Mouse (Mus musculus) intestine, embryonic 16.5 days (tissue): ENCODE measurements around the gene Dedd. TPM values are rescaled to one million over a fixed set of nuclear protein-coding genes. Genes with fewer than 3 reads are reported as not detected.
"Not testable (repeated sequence)": the region's sequence is repeated elsewhere in the genome, so short reads cannot be mapped to it uniquely, and the experiment has no call there.

ENCODE experiments used
- ATAC-seq: fragments of 200-750 bp; cut with Nextera tagmentation; 2 replicates; pipeline ENCODE4 v1.8.0; 2017; ENCODE audit warnings: moderate TSS enrichment, moderate library complexity
- H3K27ac ChIP-seq: fragments of 300-500 bp; sonication (generic); 2 replicates; pipeline ENCODE4 v1.5.1; 2014; ENCODE audit warnings: mild to moderate bottlenecking, low read length
- H3K27me3 ChIP-seq: fragments of 300-500 bp; sonication (generic); replicated peaks from 2 replicates; pipeline ENCODE4 v1.6.1; 2014; ENCODE audit warnings: low read length, control low read depth, mixed read lengths; ENCODE audit not compliant: control insufficient read depth, insufficient read depth
- H3K36me3 ChIP-seq: fragments of 300-500 bp; sonication (generic); 2 replicates; pipeline ENCODE4 v1.6.1; 2014; ENCODE audit warnings: low read length, control low read depth; ENCODE audit not compliant: control insufficient read depth, insufficient read depth
- H3K4me1 ChIP-seq: fragments of 300-500 bp; sonication (generic); 2 replicates; pipeline ENCODE4 v1.6.1; 2014; ENCODE audit warnings: low read length, control low read depth, mixed read lengths; ENCODE audit not compliant: control insufficient read depth, insufficient read depth
- H3K4me2 ChIP-seq: fragments of 300-500 bp; sonication (generic); 2 replicates; pipeline ENCODE4 v1.6.1; 2014; ENCODE audit warnings: low read depth, low read length, control low read depth
- H3K4me3 ChIP-seq: fragments of 300-500 bp; sonication (generic); 2 replicates; pipeline ENCODE4 v1.5.1; 2014; ENCODE audit warnings: mild to moderate bottlenecking, low read length
- H3K9ac ChIP-seq: fragments of 300-500 bp; sonication (generic); 2 replicates; pipeline ENCODE4 v1.6.1; 2014; ENCODE audit warnings: low read depth, low read length
- H3K9me3 ChIP-seq: fragments of 300-500 bp; sonication (generic); 2 replicates; pipeline ENCODE4 v1.6.1; 2016; ENCODE audit warnings: low read length, control low read depth; ENCODE audit not compliant: control insufficient read depth
- WGBS: fragments of 180-500 bp; shearing (Covaris S2); extraction: QIAGEN DNeasy Blood & Tissue Kit; methylation state at CpG from one replicate; pipeline ENCODE4 v1.1.7; 2014; 5-methylcytosine and 5-hydroxymethylcytosine counted together
- polyA plus RNA-seq: library from polyadenylated mRNA; unstranded; fragments of >200 nt; fragmentation: Nextera tagmentation; extraction: Ambion mirVana; gene quantifications from 2 replicates; pipeline ENCODE4 v1.2.1, GENCODE M21; 2015

Dedd gene
- polyA plus RNA-seq, 1 experiment from 2014 or later = 46.8 TPM

DNA sequence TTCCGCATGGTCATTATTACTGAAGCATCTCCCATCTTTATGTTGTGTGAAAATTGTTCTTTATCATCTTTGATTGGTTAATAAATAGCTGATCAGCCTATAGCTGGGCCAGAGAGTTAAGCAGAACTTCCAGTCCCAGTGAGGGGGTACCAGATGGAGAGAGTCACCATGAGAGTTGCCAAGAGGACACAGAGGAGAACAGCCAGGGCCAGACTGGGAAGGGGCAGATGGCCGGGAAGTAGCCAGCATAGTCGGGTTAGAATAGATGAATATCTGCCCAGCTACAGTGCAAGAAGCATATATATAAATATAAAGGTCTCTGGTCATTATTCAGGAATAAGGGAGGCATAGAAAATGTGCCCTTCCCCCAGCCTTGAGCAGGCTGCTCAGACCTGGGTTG is 30.7 kb upstream of the Dedd start:
- Histone ChIP-seq H3K27ac (no peak overlapping the region), H3K9me3 (no peaks in the 10 kb centered on the region), H3K4me3 (no peak overlapping the region), H3K4me2 (no peak overlapping the region), H3K27me3 (no peaks in the 10 kb centered on the region), H3K4me1 (0 out of 2 replicates have a peak, but pooled peaks cover 2% of the 10 kb centered on the region), H3K36me3 (no peaks in the 10 kb centered on the region), H3K9ac (no peak overlapping the region)
- ATAC-seq = no peak
- 66% methylated on average over 3 of the region's 3 CpGs for WGBS

DNA sequence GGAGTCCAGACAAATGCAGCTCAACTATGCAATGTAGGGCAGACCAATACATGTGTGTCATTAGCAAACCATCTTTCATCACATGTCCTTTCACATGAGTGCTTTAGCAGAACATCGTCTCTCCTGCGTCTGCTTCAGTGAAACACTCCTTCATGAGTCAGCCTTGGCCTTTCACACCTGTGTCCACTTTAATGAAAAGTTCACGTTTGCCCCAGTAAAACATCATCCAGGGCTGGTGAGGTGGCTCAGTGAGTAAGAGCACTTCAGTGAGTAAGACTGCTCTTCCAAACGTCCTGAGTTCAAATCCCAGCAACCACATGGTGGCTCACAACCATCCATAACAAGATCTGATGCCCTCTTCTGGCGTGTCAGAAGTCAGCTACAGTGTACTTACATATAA is 22.8 kb upstream of the Dedd start:
- not testable (repeated sequence) for H3K4me2 ChIP-seq, H3K27ac ChIP-seq, H3K9me3 ChIP-seq, H3K36me3 ChIP-seq, H3K4me3 ChIP-seq, H3K27me3 ChIP-seq, ATAC-seq, H3K4me1 ChIP-seq, H3K9ac ChIP-seq
- WGBS = 69% methylated on average over 5 of the region's 5 CpGs

DNA sequence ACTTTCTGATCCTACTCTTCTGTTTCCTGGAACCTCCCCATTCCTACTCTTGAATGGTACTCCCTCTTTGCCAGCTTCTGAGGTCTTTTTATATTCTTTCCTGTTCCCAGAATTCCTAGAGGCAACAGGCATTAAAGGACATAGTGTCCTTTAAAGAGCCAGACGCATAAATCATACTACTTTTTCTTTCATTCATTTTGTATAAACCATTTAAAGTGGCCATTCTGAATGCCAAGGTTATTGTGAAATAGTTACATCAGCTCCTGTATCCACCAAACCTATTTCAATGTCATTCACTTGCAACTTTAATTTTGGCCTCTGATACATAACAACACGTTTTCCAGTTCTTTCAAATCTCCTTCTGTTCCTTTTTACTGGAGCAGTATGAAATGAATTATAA is 19.6 kb upstream of the Dedd start:
- WGBS = 76% methylated on average over 2 of the region's 2 CpGs
- Histone ChIP-seq H3K4me2 (no peak overlapping the region), H3K36me3 (no peaks in the 10 kb centered on the region), H3K4me1 (no peaks in the 10 kb centered on the region), H3K27me3 (no peaks in the 10 kb centered on the region), H3K27ac (no peak overlapping the region), H3K4me3 (no peak overlapping the region), H3K9ac (no peak overlapping the region), H3K9me3 (no peaks in the 10 kb centered on the region)
- ATAC-seq = no peak

DNA sequence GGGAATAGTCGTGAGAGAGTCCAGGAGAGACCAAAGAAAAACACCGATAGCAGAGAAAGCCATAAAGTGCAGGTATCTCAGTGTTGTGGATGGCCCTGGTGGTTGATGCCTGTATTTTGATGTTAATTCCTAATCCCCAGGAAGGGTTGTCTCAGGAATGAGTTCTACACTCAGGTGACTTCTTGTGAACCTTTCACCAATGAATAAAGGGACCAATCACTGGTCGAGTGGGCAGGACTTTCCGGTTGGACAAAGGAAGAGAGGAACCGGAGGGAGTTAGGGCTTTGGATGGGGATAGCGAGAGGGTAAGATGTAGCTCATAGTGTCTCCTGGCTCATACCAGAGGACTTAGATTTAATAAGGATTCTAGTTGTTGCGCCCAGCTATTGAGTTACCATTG is 9.2 kb upstream of the Dedd start:
- H3K27me3 ChIP-seq = no peaks in the 10 kb centered on the region
- H3K9me3 ChIP-seq = no peaks in the 10 kb centered on the region
- WGBS = 15% methylated on average over 7 of the region's 7 CpGs
- no peak overlapping the region for H3K9ac ChIP-seq
- H3K4me1 ChIP-seq = no peaks in the 10 kb centered on the region
- ATAC-seq = no peak
- no peak overlapping the region for H3K27ac ChIP-seq
- no peaks in the 10 kb centered on the region for H3K36me3 ChIP-seq
- H3K4me3 ChIP-seq = peak overlapping the region; percentile 4; the same call in 1 of the 2 replicates
- 0 out of 2 replicates have a peak overlapping the region, but pooled peaks have one; percentile 2 for H3K4me2 ChIP-seq

DNA sequence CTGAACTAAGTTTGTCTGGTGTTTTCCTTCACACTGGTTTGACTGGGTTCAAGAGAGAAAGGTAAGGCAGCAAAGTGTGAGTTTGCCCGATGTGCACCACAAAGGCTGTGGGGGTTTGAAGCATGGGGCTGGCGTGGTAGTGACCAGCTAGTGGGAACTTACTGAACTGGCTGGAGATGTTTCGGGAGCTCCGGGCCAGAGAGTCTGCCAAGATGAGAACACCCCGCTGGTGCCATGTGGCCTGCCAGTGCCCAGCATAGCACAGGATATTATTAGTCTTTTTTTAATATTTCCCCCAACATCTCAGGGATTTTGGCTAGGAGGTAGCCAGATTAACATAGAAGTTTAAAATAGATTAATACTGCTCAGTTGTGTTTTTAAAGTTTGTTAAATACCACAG is 8.8 kb upstream of the Dedd start:
- ATAC-seq = no peak
- H3K4me3 ChIP-seq = peak overlapping the region; percentile 4; the same call in 1 of the 2 replicates
- H3K27ac ChIP-seq = no peak overlapping the region
- no peaks in the 10 kb centered on the region for H3K36me3 ChIP-seq
- 0 out of 2 replicates have a peak overlapping the region, but pooled peaks have one; percentile 2 for H3K4me2 ChIP-seq
- H3K9ac ChIP-seq = no peak overlapping the region
- H3K27me3 ChIP-seq = no peaks in the 10 kb centered on the region
- no peaks in the 10 kb centered on the region for H3K4me1 ChIP-seq
- 31% methylated on average over 5 of the region's 5 CpGs for WGBS
- H3K9me3 ChIP-seq = no peaks in the 10 kb centered on the region

DNA sequence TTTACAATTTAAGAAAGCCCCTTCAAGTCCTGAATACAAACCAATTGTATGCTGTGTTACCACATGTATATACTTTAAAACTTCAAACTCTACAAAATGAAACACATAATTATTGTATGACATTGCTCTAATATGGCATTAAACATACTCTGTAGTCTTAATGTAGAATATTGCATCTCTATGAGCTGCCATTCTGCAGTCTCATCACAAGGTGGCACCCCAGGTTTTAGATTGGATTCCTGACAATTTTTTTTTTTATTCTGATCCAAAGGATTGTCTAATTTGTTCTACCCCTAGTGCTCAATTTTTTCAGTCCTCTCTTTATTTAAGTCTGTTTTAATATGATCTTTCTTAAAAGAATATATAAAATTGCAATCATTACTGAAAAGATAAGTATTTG is 7.5 kb upstream of the Dedd start:
- H3K36me3 ChIP-seq = no peaks in the 10 kb centered on the region

DNA sequence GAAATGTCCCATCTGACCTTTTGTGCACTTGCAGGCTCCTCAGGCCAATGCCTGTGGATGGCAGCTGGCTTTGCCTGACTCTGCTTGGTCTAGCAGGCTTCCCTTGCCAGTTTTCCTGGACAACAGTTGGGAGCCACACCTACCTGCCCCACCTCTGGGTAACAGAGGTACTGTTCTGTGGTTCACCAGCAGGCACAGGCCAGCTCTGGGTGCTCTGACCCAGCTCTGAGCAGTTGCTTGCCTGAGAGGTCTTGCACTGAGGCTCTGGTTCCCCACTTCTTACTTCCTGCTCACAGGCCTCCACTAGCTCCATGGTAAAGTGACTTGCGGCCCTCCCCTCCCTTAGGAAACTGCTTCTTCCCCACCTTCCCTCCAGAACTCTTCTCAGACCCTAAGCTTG is 6.9 kb upstream of the Dedd start:
- Histone ChIP-seq H3K27ac (no peak overlapping the region), H3K36me3 (no peaks in the 10 kb centered on the region), H3K4me2 (no peak overlapping the region), H3K4me3 (no peak overlapping the region), H3K9me3 (no peaks in the 10 kb centered on the region), H3K27me3 (no peaks in the 10 kb centered on the region), H3K9ac (no peak overlapping the region), H3K4me1 (no peaks in the 10 kb centered on the region; the same call in 1 of the 2 replicates)
- 89% methylated on average over 1 of the region's 1 CpGs for WGBS
- peak; percentile 58 for ATAC-seq

More for the DNA sequence above, 7.5 kb upstream of the Dedd start:
- Histone ChIP-seq H3K27ac (no peak overlapping the region), H3K9me3 (no peaks in the 10 kb centered on the region), H3K4me1 (no peaks in the 10 kb centered on the region; the same call in 1 of the 2 replicates), H3K9ac (no peak overlapping the region), H3K4me3 (no peak overlapping the region), H3K27me3 (no peaks in the 10 kb centered on the region), H3K4me2 (no peak overlapping the region)
- no peak for ATAC-seq

DNA sequence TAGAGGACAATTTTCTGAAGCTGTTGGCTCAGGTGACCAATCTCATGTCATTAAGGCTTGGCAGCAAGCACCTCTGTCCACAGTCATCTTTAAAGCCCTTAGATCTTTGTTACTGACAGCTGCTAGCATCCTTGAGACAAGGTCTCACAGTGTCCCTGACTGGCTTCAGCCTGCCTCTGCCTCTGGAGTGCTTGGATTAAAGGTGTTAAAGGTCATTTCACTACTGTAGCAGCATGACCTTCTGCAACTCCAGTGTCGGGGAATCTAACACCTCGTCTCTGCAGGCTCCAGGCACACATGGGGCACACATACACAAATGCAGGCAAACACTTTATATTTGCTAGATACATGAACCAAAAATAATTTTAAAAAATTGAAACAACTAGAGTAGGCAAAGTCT is 3.4 kb upstream of the Dedd start:
- ATAC-seq = no peak
- Histone ChIP-seq H3K27me3 (no peaks in the 10 kb centered on the region), H3K9me3 (no peaks in the 10 kb centered on the region), H3K4me2 (no peak overlapping the region), H3K4me3 (no peak overlapping the region), H3K4me1 (peaks cover 11% of the 10 kb centered on the region), H3K9ac (no peak overlapping the region), H3K36me3 (no peaks in the 10 kb centered on the region), H3K27ac (no peak overlapping the region)
- 78% methylated on average over 2 of the region's 2 CpGs for WGBS

DNA sequence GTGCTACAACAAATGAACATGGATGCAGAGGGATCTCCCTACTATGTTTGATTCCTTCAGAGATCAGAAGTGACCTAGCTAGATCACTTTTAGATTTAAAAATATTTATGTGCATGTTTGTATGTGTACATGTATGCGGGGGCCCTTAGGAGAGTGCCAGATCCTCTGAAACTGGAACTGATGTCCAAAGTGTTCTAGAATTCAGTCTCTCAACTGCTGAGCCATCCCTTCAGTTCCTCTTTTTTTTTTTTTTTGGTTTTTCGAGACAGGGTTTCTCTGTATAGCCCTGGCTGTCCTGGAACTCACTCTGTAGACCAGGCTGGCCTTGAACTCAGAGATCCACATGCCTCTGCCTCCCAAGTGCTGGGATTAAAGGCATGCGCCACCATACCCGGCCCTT is 2.4 kb upstream of the Dedd start:
- not testable (repeated sequence) for H3K27me3 ChIP-seq, H3K36me3 ChIP-seq, H3K9me3 ChIP-seq, H3K4me3 ChIP-seq, H3K27ac ChIP-seq, H3K4me2 ChIP-seq, ATAC-seq, H3K9ac ChIP-seq
- WGBS = 83% methylated on average over 4 of the region's 4 CpGs
- peaks cover 17% of the 10 kb centered on the region for H3K4me1 ChIP-seq

DNA sequence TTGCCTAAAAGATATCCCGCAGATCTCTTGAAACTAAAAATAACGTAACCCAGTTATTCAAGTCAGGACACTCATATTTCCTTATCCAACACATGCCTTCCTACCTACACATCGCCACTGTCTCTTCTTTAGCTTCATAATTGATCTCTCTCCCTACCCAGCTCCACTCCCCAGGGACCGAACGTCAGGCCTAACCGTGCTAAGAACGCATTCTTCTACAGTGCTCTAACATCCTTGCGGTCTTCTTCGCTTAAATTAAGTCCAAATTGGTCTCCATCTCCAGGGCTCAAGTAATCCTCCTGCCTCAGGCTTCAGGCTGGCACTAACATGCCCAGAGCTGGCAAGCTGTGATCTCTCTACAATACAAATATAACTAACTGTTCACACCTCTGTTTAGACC is 701 bp upstream of the Dedd start:
- Histone ChIP-seq H3K36me3 (no peaks in the 10 kb centered on the region), H3K9me3 (no peaks in the 10 kb centered on the region), H3K4me2 (peak overlapping the region; percentile 96), H3K27me3 (no peaks in the 10 kb centered on the region), H3K4me1 (peaks cover 17% of the 10 kb centered on the region), H3K4me3 (peak overlapping the region; percentile 87), H3K27ac (peak overlapping the region; percentile 100), H3K9ac (peak overlapping the region; percentile 99)
- WGBS = 26% methylated on average over 9 of the region's 9 CpGs
- ATAC-seq = no peak
